Mouse (Mus musculus) kidney, embryonic 15.5 days (tissue): ENCODE results near the gene Gm5773. TPM values are rescaled to one million over a fixed set of nuclear protein-coding genes. Genes with fewer than 3 reads are reported as not detected.
A peak's percentile ranks its signal among the peaks of the same experiment; 100 is the strongest.
"Not testable (repeated sequence)": the region's sequence is repeated elsewhere in the genome, so short reads cannot be mapped to it uniquely, and the experiment has no call there.

Experiments used
- ATAC-seq: fragments of 200-750 bp; cut with Nextera tagmentation; replicated peaks from 2 replicates; pipeline ENCODE4 v1.8.0; 2017; ENCODE audit warnings: moderate TSS enrichment; ENCODE audit not compliant: low FRiP score
- H3K27ac ChIP-seq: fragments of 300-500 bp; sonication (generic); 2 replicates; pipeline ENCODE4 v1.5.1; 2015; ENCODE audit warnings: mild to moderate bottlenecking, inconsistent platforms
- H3K27me3 ChIP-seq: fragments of 300-500 bp; sonication (generic); 2 replicates; pipeline ENCODE4 v1.6.1; 2015; ENCODE audit warnings: inconsistent platforms
- H3K36me3 ChIP-seq: fragments of 300-500 bp; sonication (generic); 2 replicates; pipeline ENCODE4 v1.6.1; 2015; ENCODE audit warnings: inconsistent platforms
- H3K4me1 ChIP-seq: fragments of 300-500 bp; sonication (generic); 2 replicates; pipeline ENCODE4 v1.6.1; 2015; ENCODE audit warnings: inconsistent platforms
- H3K4me2 ChIP-seq: fragments of 300-500 bp; sonication (generic); 2 replicates; pipeline ENCODE4 v1.6.1; 2015; ENCODE audit warnings: moderate library complexity, mild to moderate bottlenecking, inconsistent platforms
- H3K4me3 ChIP-seq: fragments of 300-500 bp; sonication (generic); replicated peaks from 2 replicates; pipeline ENCODE4 v1.5.1; 2015; ENCODE audit warnings: mild to moderate bottlenecking, inconsistent platforms
- H3K9ac ChIP-seq: fragments of 300-500 bp; sonication (generic); 2 replicates; pipeline ENCODE4 v1.6.1; 2015; ENCODE audit warnings: mild to moderate bottlenecking, inconsistent platforms
- H3K9me3 ChIP-seq: fragments of 300-500 bp; sonication (generic); replicated peaks from 2 replicates; pipeline ENCODE4 v1.6.1; 2016; ENCODE audit warnings: inconsistent platforms
- WGBS: fragments of 180-500 bp; shearing (Covaris S2); methylation state at CpG from one replicate; pipeline ENCODE4 v1.1.7; 2015; ENCODE audit warnings: mixed read lengths; 5-methylcytosine and 5-hydroxymethylcytosine counted together
- polyA plus RNA-seq: library from polyadenylated mRNA; unstranded; fragments of >200 nt; fragmentation: Nextera tagmentation; extraction: Ambion mirVana; gene quantifications from 2 replicates; pipeline ENCODE4 v1.2.1, GENCODE M21; 2015

Gene Gm5773
- polyA plus RNA-seq: not detected in 2 replicates

- H3K27ac ChIP-seq, H3K4me1 ChIP-seq, H3K4me3 ChIP-seq, H3K36me3 ChIP-seq, H3K4me2 ChIP-seq, H3K27me3 ChIP-seq, H3K9me3 ChIP-seq, ATAC-seq, H3K9ac ChIP-seq: not testable (repeated sequence)
- 85% methylated on average over 1 of the region's 1 CpGs for WGBS
Observed at GRCm38 (mm10) chr3:93772700-93773099, at the start of gene Gm5773. TSS of gene Gm5773 (plus strand) at chr3:93773000.

- H3K4me3 ChIP-seq, H3K4me1 ChIP-seq, H3K9ac ChIP-seq, H3K9me3 ChIP-seq, H3K36me3 ChIP-seq, H3K27ac ChIP-seq, H3K27me3 ChIP-seq, H3K4me2 ChIP-seq: not testable (repeated sequence)
- ATAC-seq: peak; percentile 93
- WGBS: 88% methylated on average over 1 of the region's 1 CpGs
Observed at GRCm38 (mm10) chr3:93745475-93745874, 27.3 kb upstream of the Gm5773 start.

GRCm38 (mm10) chr3:93754022-93754421 lies 18.8 kb upstream of the Gm5773 start:
- not testable (repeated sequence) for ATAC-seq, H3K27me3 ChIP-seq, H3K36me3 ChIP-seq, H3K9ac ChIP-seq, H3K9me3 ChIP-seq, H3K4me2 ChIP-seq, H3K27ac ChIP-seq, H3K4me1 ChIP-seq, H3K4me3 ChIP-seq
- WGBS: 94% methylated on average over 18 of the region's 18 CpGs

GRCm38 (mm10) chr3:93796098-93796497 lies 23.3 kb downstream of the Gm5773 start, which contains the start of gene Tdpoz4:
TSS of gene Tdpoz4 (plus strand) at chr3:93796398.
- not testable (repeated sequence) for ATAC-seq, H3K4me2 ChIP-seq, H3K27ac ChIP-seq, H3K9me3 ChIP-seq, H3K27me3 ChIP-seq, H3K4me1 ChIP-seq, H3K36me3 ChIP-seq, H3K4me3 ChIP-seq, H3K9ac ChIP-seq

GRCm38 (mm10) chr3:93813341-93813740 lies 40.5 kb downstream of the Gm5773 start:
- H3K9ac ChIP-seq, H3K4me3 ChIP-seq, H3K36me3 ChIP-seq, H3K27ac ChIP-seq, H3K4me1 ChIP-seq, H3K27me3 ChIP-seq, H3K4me2 ChIP-seq, ATAC-seq, H3K9me3 ChIP-seq: not testable (repeated sequence)

Other genes with a start within 250 kb of the Gm5773 start
- gene S100a10, start 217.9 kb upstream of the Gm5773 start, polyA plus RNA-seq: 516 and 533 TPM in 2 replicates
- not detected in 2 replicates for gene Tdpoz2, start 120.3 kb upstream of the Gm5773 start, polyA plus RNA-seq
- gene Tdpoz1, start 96.7 kb upstream of the Gm5773 start, polyA plus RNA-seq: not detected in 2 replicates
- gene Gm37596, start 79.9 kb upstream of the Gm5773 start, polyA plus RNA-seq: not detected in 2 replicates
- gene Tdpoz4, start 23.4 kb downstream of the Gm5773 start, polyA plus RNA-seq: not detected in 2 replicates
- not detected in 2 replicates for gene Tdpoz3, start 53.0 kb downstream of the Gm5773 start, polyA plus RNA-seq
- gene Gm9117, start 170.5 kb downstream of the Gm5773 start, polyA plus RNA-seq: not detected in 2 replicates
- not detected in 2 replicates for gene Tdpoz5, start 188.3 kb downstream of the Gm5773 start, polyA plus RNA-seq